Mouse (Mus musculus): Measurements from ENCODE around the gene Smpx. TPM values are rescaled to one million over a fixed set of nuclear protein-coding genes. Genes with fewer than 3 reads are reported as not detected.

Smpx gene
- total RNA-seq (2018; cell fraction: chromatin; rRNA removed) = not detected
- not detected for total RNA-seq (2018; cell fraction: cytosol; rRNA removed)
- not detected for total RNA-seq (2018; cell fraction: nucleus; rRNA removed)
- polyA plus RNA-seq (2018) = not detected in 3 replicates

DNA sequence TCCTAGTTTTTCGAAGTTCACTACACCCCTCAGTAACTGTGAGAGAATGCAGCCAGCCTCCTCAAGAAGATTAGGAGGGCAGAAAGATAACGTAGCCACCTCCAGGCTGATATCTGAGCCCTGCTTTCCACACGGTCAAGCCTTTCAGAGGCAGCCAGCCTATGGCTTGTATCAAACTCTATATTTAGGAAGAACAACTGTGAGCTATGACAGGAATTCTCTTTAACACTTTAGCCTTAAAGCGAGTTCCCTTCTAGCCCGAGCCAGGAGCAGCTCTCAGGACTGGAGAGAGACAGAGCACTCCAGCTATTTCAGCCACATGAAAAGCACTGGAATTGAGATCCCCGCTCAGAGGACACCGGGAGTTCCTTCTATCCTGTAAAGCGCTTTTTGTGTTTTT is at the start of gene Smpx:
Gene Smpx (plus strand): TSS at position 49 of the 400 bp plus-strand sequence.
- no peak within 1 kb of the TSS for H3K27ac ChIP-seq
- WGBS (ENCODE audit: missing documents) = 91% methylated on average over 8 of the region's 8 CpGs
- H3K79me2 ChIP-seq (ENCODE audit: inconsistent target) = no peaks in the 10 kb centered on the region
- no peaks in the 10 kb centered on the region for H3K36me3 ChIP-seq (ENCODE audit: inconsistent target)
- no peak within 1 kb of the TSS for H3K4me3 ChIP-seq (ENCODE audit: inconsistent target)

DNA sequence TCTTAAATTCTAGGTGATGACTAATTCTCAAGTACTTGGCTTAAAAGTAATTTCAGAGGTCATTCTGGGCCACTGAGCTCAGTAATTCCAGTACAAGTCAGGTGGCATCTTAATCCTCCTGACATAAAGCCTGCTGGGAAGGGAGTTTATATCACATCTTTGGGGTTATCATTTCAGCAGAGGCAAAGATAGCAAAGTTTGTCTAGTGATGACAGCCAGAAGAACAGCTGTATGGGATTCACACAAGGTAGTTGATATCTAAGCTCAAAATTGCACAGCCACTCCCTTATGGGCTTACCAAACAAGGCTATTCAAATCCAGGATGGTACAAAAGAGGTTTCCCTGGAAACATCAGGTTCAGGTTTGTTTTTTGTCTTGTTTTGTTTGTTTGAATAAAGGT is 43.7 kb upstream of the Smpx start:
- Histone ChIP-seq H3K27ac (no peak overlapping the region), H3K36me3 (ENCODE audit: inconsistent target) (no peaks in the 10 kb centered on the region), H3K4me3 (ENCODE audit: inconsistent target) (no peak overlapping the region), H3K79me2 (ENCODE audit: inconsistent target) (no peaks in the 10 kb centered on the region)

GRCm38 (mm10) chrX:157657356-157657755 is 41.4 kb upstream of the Smpx start:
- Histone ChIP-seq H3K27ac (no peak overlapping the region), H3K4me3 (ENCODE audit: inconsistent target) (no peak overlapping the region), H3K79me2 (ENCODE audit: inconsistent target) (no peaks in the 10 kb centered on the region), H3K36me3 (ENCODE audit: inconsistent target) (no peaks in the 10 kb centered on the region)

DNA sequence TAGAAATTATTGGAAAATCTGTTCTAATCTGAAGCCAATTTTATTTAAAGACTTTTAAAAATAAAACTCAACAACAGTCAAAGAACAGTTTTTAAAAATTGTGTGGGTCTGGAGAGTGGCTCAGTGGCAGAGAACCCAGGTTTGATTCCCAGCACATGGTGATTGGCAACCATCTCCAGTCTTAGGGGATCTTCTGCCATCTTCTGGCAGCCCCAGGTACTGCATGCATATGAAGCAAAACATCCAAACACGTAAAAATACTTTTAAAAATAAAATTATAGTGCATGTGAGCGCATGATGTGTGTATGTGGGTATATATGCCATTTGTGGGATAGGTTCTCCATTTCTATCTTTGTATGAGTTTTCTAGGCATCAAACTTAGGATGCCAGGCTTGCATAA is 26.9 kb upstream of the Smpx start:
- no peaks in the 10 kb centered on the region for H3K79me2 ChIP-seq (ENCODE audit: inconsistent target)
- no peak overlapping the region for H3K27ac ChIP-seq
- H3K4me3 ChIP-seq (ENCODE audit: inconsistent target) = no peak overlapping the region
- WGBS (ENCODE audit: missing documents) = 78% methylated on average over 2 of the region's 2 CpGs
- H3K36me3 ChIP-seq (ENCODE audit: inconsistent target) = no peaks in the 10 kb centered on the region

DNA sequence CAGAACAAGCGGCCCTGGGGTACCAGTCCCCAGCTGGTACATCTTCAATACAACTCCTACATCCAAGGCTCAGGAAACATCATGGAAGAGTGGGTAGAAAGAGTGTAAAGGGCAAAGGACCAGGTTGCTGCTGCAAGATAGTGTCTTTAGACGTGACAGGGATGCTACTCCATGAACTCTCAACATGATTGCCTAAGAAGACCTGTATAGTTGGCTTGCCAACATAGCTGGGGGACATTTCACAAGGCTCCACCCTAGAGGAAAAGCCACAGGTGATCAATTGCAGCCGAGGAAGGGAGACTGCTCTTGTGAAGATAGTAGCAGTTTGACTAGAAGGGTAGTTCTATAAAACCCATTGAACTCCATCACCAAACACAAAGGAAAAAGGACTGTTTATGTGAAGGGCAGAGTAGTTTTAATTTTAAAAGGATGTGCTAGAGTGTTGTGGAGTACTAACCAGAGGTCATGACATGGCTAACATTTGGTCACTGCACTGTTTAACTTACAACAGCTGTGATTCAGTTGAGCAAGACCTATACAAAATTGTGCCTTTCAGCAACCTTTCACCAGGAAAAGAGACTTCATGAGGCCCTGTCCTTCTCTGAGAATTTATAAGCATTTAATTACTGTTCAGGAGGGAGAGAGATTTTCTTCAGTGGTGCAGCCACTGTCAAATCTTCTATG is 23.9 kb upstream of the Smpx start:
- no peaks in the 10 kb centered on the region for H3K79me2 ChIP-seq (ENCODE audit: inconsistent target)
- no peaks in the 10 kb centered on the region for H3K36me3 ChIP-seq (ENCODE audit: inconsistent target)
- WGBS (ENCODE audit: missing documents) = 82% methylated on average over 3 of the region's 3 CpGs
- H3K4me3 ChIP-seq (ENCODE audit: inconsistent target) = no peak overlapping the region
- no peak overlapping the region for H3K27ac ChIP-seq

DNA sequence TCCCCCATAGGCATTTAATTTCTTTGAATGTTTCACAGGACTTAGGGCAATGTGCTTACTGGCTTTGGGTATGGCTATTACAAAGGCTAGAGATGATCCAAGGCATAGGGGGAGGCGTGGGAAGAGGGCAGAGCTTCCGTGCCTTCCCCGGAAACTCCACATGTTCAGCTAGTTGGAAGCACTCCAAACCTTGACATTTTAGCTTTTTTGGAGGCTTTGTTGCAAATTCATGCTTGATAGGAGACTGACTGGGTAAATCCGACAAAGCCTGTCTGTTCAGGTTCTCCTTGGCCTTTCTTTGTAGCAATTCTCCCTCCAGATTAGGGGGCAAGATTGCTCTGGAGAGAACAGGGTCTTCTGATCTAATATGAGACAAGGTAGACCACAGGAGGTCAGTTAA is 7.5 kb upstream of the Smpx start:
- Histone ChIP-seq H3K79me2 (ENCODE audit: inconsistent target) (no peaks in the 10 kb centered on the region), H3K27ac (no peak overlapping the region), H3K36me3 (ENCODE audit: inconsistent target) (no peaks in the 10 kb centered on the region), H3K4me3 (ENCODE audit: inconsistent target) (no peak overlapping the region)
- WGBS (ENCODE audit: missing documents) = 87% methylated on average over 4 of the region's 4 CpGs

- H3K4me3 ChIP-seq (ENCODE audit: inconsistent target) = no peak overlapping the region
- H3K27ac ChIP-seq = no peak overlapping the region
- H3K79me2 ChIP-seq (ENCODE audit: inconsistent target) = no peaks in the 10 kb centered on the region
- whole genome bisulfite sequencing (ENCODE audit: missing documents) = 83% methylated on average over 5 of the region's 5 CpGs
- no peaks in the 10 kb centered on the region for H3K36me3 ChIP-seq (ENCODE audit: inconsistent target)
Measured at GRCm38 (mm10) chrX:157697591-157698135, 1.0 kb upstream of the Smpx start.

- H3K79me2 ChIP-seq (ENCODE audit: inconsistent target) = no peaks in the 10 kb centered on the region
- H3K4me3 ChIP-seq (ENCODE audit: inconsistent target) = no peak overlapping the region
- H3K36me3 ChIP-seq (ENCODE audit: inconsistent target) = no peaks in the 10 kb centered on the region
- H3K27ac ChIP-seq = no peak overlapping the region
- WGBS (ENCODE audit: missing documents) = 84% methylated on average over 2 of the region's 2 CpGs
Measured at GRCm38 (mm10) chrX:157707236-157707635, 8.5 kb downstream of the Smpx start.

GRCm38 (mm10) chrX:157708616-157709280 is 10.0 kb downstream of the Smpx start:
- Histone ChIP-seq H3K27ac (no peak overlapping the region), H3K79me2 (ENCODE audit: inconsistent target) (no peaks in the 10 kb centered on the region), H3K4me3 (ENCODE audit: inconsistent target) (no peak overlapping the region), H3K36me3 (ENCODE audit: inconsistent target) (no peaks in the 10 kb centered on the region)
- 80% methylated on average over 4 of the region's 4 CpGs for WGBS (ENCODE audit: missing documents)

GRCm38 (mm10) chrX:157719907-157720306 is 21.2 kb downstream of the Smpx start:
- WGBS (ENCODE audit: missing documents) = 61% methylated on average over 3 of the region's 3 CpGs
- Histone ChIP-seq H3K4me3 (ENCODE audit: inconsistent target) (no peak overlapping the region), H3K36me3 (ENCODE audit: inconsistent target) (no peaks in the 10 kb centered on the region), H3K27ac (no peak overlapping the region), H3K79me2 (ENCODE audit: inconsistent target) (no peaks in the 10 kb centered on the region)

DNA sequence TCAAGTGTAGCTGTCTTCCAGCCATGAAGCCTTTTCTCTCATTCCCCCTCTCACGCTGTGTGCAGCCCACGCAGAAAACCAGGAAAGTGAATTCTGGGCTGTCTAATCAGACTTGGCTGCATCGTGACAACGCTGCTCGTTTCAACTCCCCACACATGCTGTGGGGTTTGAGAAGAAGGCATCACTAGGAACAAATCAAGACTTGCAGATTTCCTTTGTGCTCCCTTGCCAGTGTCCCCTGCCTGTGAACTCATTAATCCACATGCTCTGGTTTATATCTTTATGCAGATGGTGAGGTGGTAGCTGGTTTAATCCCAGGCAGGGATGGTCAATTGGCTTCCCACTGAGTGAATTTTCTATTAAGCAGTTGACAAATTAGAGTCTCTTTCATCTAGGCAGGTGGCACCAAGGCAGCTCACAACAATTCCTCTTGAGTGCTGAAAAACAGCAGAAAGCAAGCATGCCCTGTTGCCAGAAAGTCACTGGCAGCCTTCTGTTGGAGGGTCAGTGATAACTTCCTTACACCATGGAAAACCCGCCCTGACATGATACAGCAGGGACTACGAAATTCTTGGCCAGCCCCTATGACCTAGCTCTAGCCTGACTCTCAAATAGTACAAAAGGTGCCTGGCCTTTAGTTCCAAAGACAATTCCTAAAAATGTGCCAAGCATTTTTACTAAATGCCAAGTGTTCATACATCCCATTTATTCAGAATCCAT is 32.1 kb downstream of the Smpx start:
- Histone ChIP-seq H3K79me2 (ENCODE audit: inconsistent target) (no peaks in the 10 kb centered on the region), H3K4me3 (ENCODE audit: inconsistent target) (no peak overlapping the region), H3K27ac (no peak overlapping the region), H3K36me3 (ENCODE audit: inconsistent target) (no peaks in the 10 kb centered on the region)
- 71% methylated on average over 7 of the region's 7 CpGs for WGBS (ENCODE audit: missing documents)

DNA sequence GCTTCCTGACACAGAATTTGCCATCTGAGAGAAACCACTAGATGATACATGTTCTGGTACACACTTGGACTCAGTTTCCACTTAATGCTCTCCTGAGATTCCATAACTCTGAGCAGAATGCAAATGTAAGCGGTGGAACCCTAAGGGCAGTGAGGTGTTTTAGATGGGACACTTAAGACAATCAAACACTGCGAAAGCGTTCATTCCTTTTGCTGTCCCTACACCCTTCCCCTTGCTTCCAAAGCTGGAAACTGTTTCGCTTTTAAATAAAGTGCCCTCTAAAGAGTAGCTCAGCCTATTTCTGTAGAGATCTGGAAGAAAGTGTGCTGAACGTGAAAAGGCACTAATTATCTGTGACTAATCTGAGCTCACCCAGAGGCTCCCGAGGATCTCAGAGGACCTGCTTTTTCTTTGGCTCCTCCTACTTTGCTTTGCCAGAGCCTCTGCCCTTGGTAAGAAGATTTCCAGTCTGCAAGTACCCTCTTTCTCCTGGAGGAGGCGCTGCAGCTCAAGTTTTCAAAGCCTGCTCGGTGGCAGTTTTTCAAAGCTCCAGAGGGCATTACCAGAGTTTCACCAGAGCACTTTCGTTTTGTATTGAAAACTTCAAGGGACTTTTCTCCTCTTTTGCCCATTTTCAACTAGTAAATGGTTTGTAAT is 33.1 kb downstream of the Smpx start:
- Histone ChIP-seq H3K36me3 (ENCODE audit: inconsistent target) (no peaks in the 10 kb centered on the region), H3K79me2 (ENCODE audit: inconsistent target) (no peaks in the 10 kb centered on the region), H3K4me3 (ENCODE audit: inconsistent target) (no peak overlapping the region), H3K27ac (no peak overlapping the region)
- WGBS (ENCODE audit: missing documents) = 38% methylated on average over 9 of the region's 9 CpGs

DNA sequence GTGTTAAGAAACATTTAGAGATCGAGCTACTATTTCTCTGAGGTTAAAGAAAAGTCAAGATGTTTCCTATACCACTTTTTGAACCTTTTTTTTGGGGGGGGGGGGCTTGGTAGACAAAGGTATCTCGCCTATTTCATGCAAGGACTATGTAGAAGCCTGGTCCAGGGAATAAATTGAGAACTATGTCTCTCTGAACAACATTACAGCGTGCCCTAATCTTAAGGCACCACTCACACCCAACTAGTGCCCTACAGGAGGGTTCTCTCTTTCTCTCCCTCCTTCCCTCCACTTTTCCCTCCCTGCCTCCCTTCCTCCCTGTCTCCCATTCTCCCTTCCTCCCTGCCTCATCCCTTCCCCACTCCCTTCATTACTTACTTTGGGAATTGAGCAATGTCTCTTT is 33.6 kb downstream of the Smpx start:
- Histone ChIP-seq H3K36me3 (ENCODE audit: inconsistent target) (no peaks in the 10 kb centered on the region), H3K79me2 (ENCODE audit: inconsistent target) (no peaks in the 10 kb centered on the region), H3K4me3 (ENCODE audit: inconsistent target) (no peak overlapping the region), H3K27ac (no peak overlapping the region)
- WGBS (ENCODE audit: missing documents) = 29% methylated on average over 3 of the region's 3 CpGs

DNA sequence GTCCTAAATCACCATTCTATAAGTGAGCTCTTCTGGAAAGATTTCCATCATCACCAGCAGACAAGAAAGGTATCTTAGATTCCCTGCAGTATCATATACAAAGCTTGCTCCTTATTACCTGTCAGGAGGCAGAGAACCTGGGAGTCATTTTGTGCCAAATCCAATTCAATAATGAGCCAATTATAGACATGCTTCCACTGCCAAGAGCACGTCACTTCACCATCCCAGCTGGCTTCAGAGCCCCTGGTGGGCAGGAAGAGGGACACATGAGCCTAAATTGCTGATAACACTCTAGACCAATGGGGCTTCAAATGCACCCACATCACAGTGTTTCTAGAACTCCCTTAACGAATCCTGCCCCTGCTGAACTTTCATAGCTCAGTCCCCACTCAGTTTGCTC is 35.1 kb downstream of the Smpx start:
- Histone ChIP-seq H3K27ac (no peak overlapping the region), H3K4me3 (ENCODE audit: inconsistent target) (no peak overlapping the region)
- WGBS (ENCODE audit: missing documents) = 67% methylated on average over 2 of the region's 2 CpGs

More for the DNA sequence above, 35.1 kb downstream of the Smpx start:
- no peaks in the 10 kb centered on the region for H3K79me2 ChIP-seq (ENCODE audit: inconsistent target)
- H3K36me3 ChIP-seq (ENCODE audit: inconsistent target) = no peaks in the 10 kb centered on the region

Data from macrophage (primary cell).